In genomic region chr5:115214864-115215263, GRCm38 (mm10) we compare ENCODE assay signal across 8 mouse cellular contexts. TPM values are rescaled to one million over a fixed set of nuclear protein-coding genes. Genes with fewer than 3 reads are reported as not detected.
A peak's percentile ranks its signal among the peaks of the same experiment; 100 is the strongest.
DNase-seq lines count a peak whose midpoint lies in the region; ATAC-seq and TF ChIP-seq lines count a peak whose summit lies in the region.

No protein-coding gene starts in this region.

- DNase-seq in kidney, postnatal 25 days, result no peak
- peak; percentile 91 for DNase-seq in brain, adult 2 months (ENCODE audit: low read depth, low spot score)
- peak; percentile 56 for DNase-seq in embryonic facial prominence, embryonic 14.5 days (ENCODE audit: low spot score)
- no peak for DNase-seq in urinary bladder, postnatal 10 days (ENCODE audit: low spot score)
- DNase-seq in thymus, adult 2 months, result no peak

- WGBS in kidney, embryonic 15.5 days, result under 1% methylated on average over 17 of the region's 17 CpGs
- WGBS in embryonic facial prominence, embryonic 14.5 days, result 3% methylated on average over 11 of the region's 17 CpGs
- under 1% methylated on average over 17 of the region's 17 CpGs for WGBS in hindbrain, embryonic 15.5 days
- WGBS in midbrain, embryonic 13.5 days, result under 1% methylated on average over 17 of the region's 17 CpGs
- WGBS in thymus, adult 2 months, result 5% methylated on average over 17 of the region's 17 CpGs

- no peaks in the 10 kb centered on the region for H3K9me3 ChIP-seq in kidney, embryonic 15.5 days (replicated peaks)
- no peaks in the 10 kb centered on the region for H3K9me3 ChIP-seq in embryonic facial prominence, embryonic 14.5 days (ENCODE audit: control insufficient read depth, low read length)
- no peaks in the 10 kb centered on the region for H3K9me3 ChIP-seq in hindbrain, embryonic 15.5 days
- no peaks in the 10 kb centered on the region for H3K9me3 ChIP-seq in midbrain, embryonic 13.5 days

- TF ChIP-seq CTCF in thymus, adult 2 months (IDR thresholded peaks at IDR 0.05; ENCODE audit: borderline replicate concordance, control insufficient read depth, extremely low read depth, insufficient read depth, low read length, poor library complexity), result no peak

- H3K4me3 ChIP-seq in kidney, embryonic 15.5 days (replicated peaks), result peak overlapping the region; percentile 42
- H3K4me3 ChIP-seq in embryonic facial prominence, embryonic 14.5 days (ENCODE audit: low read depth, low read length), result peak overlapping the region; percentile 40
- H3K4me3 ChIP-seq in hindbrain, embryonic 15.5 days, result peak overlapping the region; percentile 50
- H3K4me3 ChIP-seq in midbrain, embryonic 13.5 days (replicated peaks), result peak overlapping the region; percentile 46
- no peak overlapping the region for H3K4me3 ChIP-seq in thymus, adult 2 months (ENCODE audit: control insufficient read depth, insufficient read depth, low read length)

- peaks cover 12% of the 10 kb centered on the region for H3K4me1 ChIP-seq in kidney, embryonic 15.5 days
- H3K4me1 ChIP-seq in embryonic facial prominence, embryonic 14.5 days (ENCODE audit: control insufficient read depth, insufficient read depth, low read length), result peaks cover 6% of the 10 kb centered on the region; the same call in 1 of the 2 replicates
- H3K4me1 ChIP-seq in hindbrain, embryonic 15.5 days (replicated peaks), result peaks cover 8% of the 10 kb centered on the region
- peaks cover 8% of the 10 kb centered on the region; the same call in 1 of the 2 replicates for H3K4me1 ChIP-seq in midbrain, embryonic 13.5 days (replicated peaks)
- no peaks in the 10 kb centered on the region for H3K4me1 ChIP-seq in thymus, adult 2 months (replicated peaks; ENCODE audit: control insufficient read depth, insufficient read depth, low read length)

- 0 out of 2 replicates have a peak overlapping the region, but pooled peaks have one; percentile 0 for H3K9ac ChIP-seq in kidney, embryonic 15.5 days
- peak overlapping the region; percentile 60 for H3K9ac ChIP-seq in embryonic facial prominence, embryonic 14.5 days (ENCODE audit: low read depth, low read length)
- peak overlapping the region; percentile 66 for H3K9ac ChIP-seq in hindbrain, embryonic 15.5 days
- peak overlapping the region; percentile 76 for H3K9ac ChIP-seq in midbrain, embryonic 13.5 days (replicated peaks)

- no peak overlapping the region for H3K27ac ChIP-seq in kidney, embryonic 15.5 days
- H3K27ac ChIP-seq in embryonic facial prominence, embryonic 14.5 days (replicated peaks; ENCODE audit: low read depth, low read length), result no peak overlapping the region
- peak overlapping the region; percentile 82 for H3K27ac ChIP-seq in hindbrain, embryonic 15.5 days (replicated peaks)
- H3K27ac ChIP-seq in midbrain, embryonic 13.5 days, result peak overlapping the region; percentile 25; the same call in 1 of the 2 replicates
- no peak overlapping the region for H3K27ac ChIP-seq in thymus, adult 2 months (ENCODE audit: control insufficient read depth, insufficient read depth, low read length)

- H3K36me3 ChIP-seq in kidney, embryonic 15.5 days, result no peaks in the 10 kb centered on the region
- no peaks in the 10 kb centered on the region for H3K36me3 ChIP-seq in embryonic facial prominence, embryonic 14.5 days (ENCODE audit: control insufficient read depth, insufficient read depth, low read length)
- no peaks in the 10 kb centered on the region for H3K36me3 ChIP-seq in hindbrain, embryonic 15.5 days
- no peaks in the 10 kb centered on the region for H3K36me3 ChIP-seq in midbrain, embryonic 13.5 days
- H3K36me3 ChIP-seq in thymus, adult 2 months (ENCODE audit: control insufficient read depth, insufficient read depth, low read length), result no peaks in the 10 kb centered on the region

- H3K4me2 ChIP-seq in kidney, embryonic 15.5 days, result peak overlapping the region; percentile 70
- peak overlapping the region; percentile 76 for H3K4me2 ChIP-seq in embryonic facial prominence, embryonic 14.5 days (ENCODE audit: low read depth, low read length)
- H3K4me2 ChIP-seq in hindbrain, embryonic 15.5 days, result peak overlapping the region; percentile 74
- H3K4me2 ChIP-seq in midbrain, embryonic 13.5 days (replicated peaks), result peak overlapping the region; percentile 72

- ATAC-seq in kidney, embryonic 15.5 days (replicated peaks; ENCODE audit: low FRiP score), result no peak
- peak; percentile 80 for ATAC-seq in embryonic facial prominence, embryonic 14.5 days (ENCODE audit: low read depth)
- peak; percentile 81; the same call in 1 of the 2 replicates for ATAC-seq in hindbrain, embryonic 15.5 days (ENCODE audit: low FRiP score, low read depth)
- peak; percentile 82 for ATAC-seq in midbrain, embryonic 13.5 days

- 0 out of 2 replicates have a peak, but pooled peaks cover 13% of the 10 kb centered on the region for H3K27me3 ChIP-seq in kidney, embryonic 15.5 days
- peaks cover 7% of the 10 kb centered on the region; the same call in 1 of the 2 replicates for H3K27me3 ChIP-seq in embryonic facial prominence, embryonic 14.5 days (replicated peaks; ENCODE audit: control insufficient read depth, insufficient read depth, low read length)
- H3K27me3 ChIP-seq in hindbrain, embryonic 15.5 days, result no peaks in the 10 kb centered on the region
- peaks cover 13% of the 10 kb centered on the region; the same call in 1 of the 2 replicates for H3K27me3 ChIP-seq in midbrain, embryonic 13.5 days
- H3K27me3 ChIP-seq in thymus, adult 2 months (ENCODE audit: control insufficient read depth, insufficient read depth, low read length), result peaks cover 2% of the 10 kb centered on the region; the same call in 1 of the 2 replicates

- no peak for TF ChIP-seq POLR2A in thymus, adult 2 months (IDR thresholded peaks at IDR 0.05; ENCODE audit: control insufficient read depth, extremely low read depth, insufficient read depth, low read length, poor library complexity)

RNA-seq across cellular contexts. Expression of gene Cabp1, which starts 20.7 kb away (rescaled TPM):
- 1.7 TPM in 2 replicates for polyA plus RNA-seq in kidney, embryonic 15.5 days (2015; fragmentation: Nextera tagmentation; extraction: Ambion mirVana)
- polyA plus RNA-seq in embryonic facial prominence, embryonic 14.5 days (2014; fragmentation: Nextera tagmentation; extraction: Ambion mirVana), result 2.7 and 3.1 TPM in 2 replicates
- 11.2 and 14.2 TPM in 2 replicates for polyA plus RNA-seq in hindbrain, embryonic 15.5 days (2015; fragmentation: Nextera tagmentation; extraction: Ambion mirVana)
- polyA plus RNA-seq in midbrain, embryonic 13.5 days (2015; fragmentation: Nextera tagmentation; extraction: Ambion mirVana), result 2.0 and 2.7 TPM in 2 replicates
- polyA plus RNA-seq in thymus, adult 2 months (2012; rRNA removed), result 0.50 and 0.58 TPM in 2 replicates

RNA-seq across cellular contexts. Expression of gene Pop5, which starts 20.8 kb away (rescaled TPM):
- polyA plus RNA-seq in kidney, embryonic 15.5 days (2015; fragmentation: Nextera tagmentation; extraction: Ambion mirVana), result 114 and 123 TPM in 2 replicates
- 82.6 and 95.5 TPM in 2 replicates for polyA plus RNA-seq in embryonic facial prominence, embryonic 14.5 days (2014; fragmentation: Nextera tagmentation; extraction: Ambion mirVana)
- 102 TPM in 2 replicates for polyA plus RNA-seq in hindbrain, embryonic 15.5 days (2015; fragmentation: Nextera tagmentation; extraction: Ambion mirVana)
- 87.7 and 110 TPM in 2 replicates for polyA plus RNA-seq in midbrain, embryonic 13.5 days (2015; fragmentation: Nextera tagmentation; extraction: Ambion mirVana)
- 166 and 189 TPM in 2 replicates for polyA plus RNA-seq in thymus, adult 2 months (2012; rRNA removed)

RNA-seq across cellular contexts. Expression of gene Mlec, which starts 56.9 kb away (rescaled TPM):
- polyA plus RNA-seq in kidney, embryonic 15.5 days (2015; fragmentation: Nextera tagmentation; extraction: Ambion mirVana), result 84.7 and 97.3 TPM in 2 replicates
- polyA plus RNA-seq in embryonic facial prominence, embryonic 14.5 days (2014; fragmentation: Nextera tagmentation; extraction: Ambion mirVana), result 69.8 and 72.9 TPM in 2 replicates
- polyA plus RNA-seq in hindbrain, embryonic 15.5 days (2015; fragmentation: Nextera tagmentation; extraction: Ambion mirVana), result 30.6 and 33.6 TPM in 2 replicates
- polyA plus RNA-seq in midbrain, embryonic 13.5 days (2015; fragmentation: Nextera tagmentation; extraction: Ambion mirVana), result 21.1 and 25.3 TPM in 2 replicates
- polyA plus RNA-seq in thymus, adult 2 months (2012; rRNA removed), result 95.0 and 98.5 TPM in 2 replicates

RNA-seq across cellular contexts. Expression of gene Rnf10, which starts 57.8 kb away (rescaled TPM):
- polyA plus RNA-seq in kidney, embryonic 15.5 days (2015; fragmentation: Nextera tagmentation; extraction: Ambion mirVana), result 134 and 142 TPM in 2 replicates
- polyA plus RNA-seq in embryonic facial prominence, embryonic 14.5 days (2014; fragmentation: Nextera tagmentation; extraction: Ambion mirVana), result 77.2 and 79.1 TPM in 2 replicates
- polyA plus RNA-seq in hindbrain, embryonic 15.5 days (2015; fragmentation: Nextera tagmentation; extraction: Ambion mirVana), result 187 and 218 TPM in 2 replicates
- 146 and 160 TPM in 2 replicates for polyA plus RNA-seq in midbrain, embryonic 13.5 days (2015; fragmentation: Nextera tagmentation; extraction: Ambion mirVana)
- 178 and 224 TPM in 2 replicates for polyA plus RNA-seq in thymus, adult 2 months (2012; rRNA removed)

Comparison
In these comparisons a context has a peak if more than half of its experiments do, and no peak if none do; other contexts are left out.
1. H3K27ac ChIP-seq: peak in hindbrain, embryonic 15.5 days (single experiment) and midbrain, embryonic 13.5 days (single experiment); none in kidney, embryonic 15.5 days (single experiment), embryonic facial prominence, embryonic 14.5 days (single experiment) and thymus, adult 2 months (single experiment).
2. H3K9ac ChIP-seq: peak in every context shown above with its lines; median percentile 76 in midbrain, embryonic 13.5 days; 66 in hindbrain, embryonic 15.5 days; 60 in embryonic facial prominence, embryonic 14.5 days; 0 in kidney, embryonic 15.5 days.
3. DNase-seq: peak in brain, adult 2 months (single experiment) and embryonic facial prominence, embryonic 14.5 days (single experiment); none in kidney, postnatal 25 days (0 of 2), urinary bladder, postnatal 10 days (single experiment) and thymus, adult 2 months (single experiment).
4. Peak in every context shown above with its lines, with median percentiles within 50 percentile points of each other: H3K4me2 ChIP-seq.